Mouse (Mus musculus): ENCODE results near the gene Inppl1.
A peak's percentile ranks its signal among the peaks of the same experiment; 100 is the strongest.

The Inppl1 gene

GRCm38 (mm10) chr7:101837606-101838471 is at the start of gene Inppl1:
Inppl1 (minus strand) TSS chr7:101838229.
- DNase-seq (ENCODE audit: low spot score in 2 of 2), result peak; percentile 75 to 82

- DNase-seq (ENCODE audit: low spot score in 2 of 2), result no peak
Observed at GRCm38 (mm10) chr7:101886274-101886673, 48.2 kb upstream of the Inppl1 start.

- no peak for DNase-seq (ENCODE audit: low spot score in 2 of 2)
Observed at GRCm38 (mm10) chr7:101884160-101884559, 46.1 kb upstream of the Inppl1 start.

- peak in 1 of 2 experiments; percentile 34 for DNase-seq (ENCODE audit: low spot score in 2 of 2)
Observed at GRCm38 (mm10) chr7:101882413-101883154, 44.6 kb upstream of the Inppl1 start.

GRCm38 (mm10) chr7:101880855-101881254 is 42.8 kb upstream of the Inppl1 start:
- no peak for DNase-seq (ENCODE audit: low spot score in 2 of 2)

- DNase-seq (ENCODE audit: low spot score in 2 of 2), result no peak
Observed at GRCm38 (mm10) chr7:101875978-101876377, 37.9 kb upstream of the Inppl1 start.

GRCm38 (mm10) chr7:101871296-101871695 is 33.3 kb upstream of the Inppl1 start:
- DNase-seq (ENCODE audit: low spot score in 2 of 2), result no peak

GRCm38 (mm10) chr7:101870629-101871028 is 32.6 kb upstream of the Inppl1 start, which contains the start of gene Folr1:
Folr1 (minus strand) TSS chr7:101870788.
- no peak for DNase-seq (ENCODE audit: low spot score in 2 of 2)

GRCm38 (mm10) chr7:101869163-101869500 is 31.1 kb upstream of the Inppl1 start:
- no peak for DNase-seq (ENCODE audit: low spot score in 2 of 2)

- DNase-seq (ENCODE audit: low spot score in 2 of 2), result no peak
Observed at GRCm38 (mm10) chr7:101868241-101869162, 30.5 kb upstream of the Inppl1 start.

- DNase-seq (ENCODE audit: low spot score in 2 of 2), result no peak
Observed at GRCm38 (mm10) chr7:101867482-101867881, 29.5 kb upstream of the Inppl1 start.

- DNase-seq (ENCODE audit: low spot score in 2 of 2), result no peak
Observed at GRCm38 (mm10) chr7:101866491-101867265, 28.6 kb upstream of the Inppl1 start.

GRCm38 (mm10) chr7:101863415-101863814 is 25.4 kb upstream of the Inppl1 start, which contains the start of gene Anapc15:
Anapc15 (plus strand) TSS chr7:101863715.
- DNase-seq (ENCODE audit: low spot score in 2 of 2), result no peak

- no peak for DNase-seq (ENCODE audit: low spot score in 2 of 2)
Observed at GRCm38 (mm10) chr7:101862291-101862690, 24.3 kb upstream of the Inppl1 start.

- DNase-seq (ENCODE audit: low spot score in 2 of 2), result no peak
Observed at GRCm38 (mm10) chr7:101860978-101861377, 22.9 kb upstream of the Inppl1 start.

GRCm38 (mm10) chr7:101858362-101858761 is 20.3 kb upstream of the Inppl1 start:
- no peak for DNase-seq (ENCODE audit: low spot score in 2 of 2)

GRCm38 (mm10) chr7:101857094-101857493 is 19.1 kb upstream of the Inppl1 start, which contains the start of gene Folr2:
Folr2 (minus strand) TSS chr7:101857194.
- no peak for DNase-seq (ENCODE audit: low spot score in 2 of 2)

- DNase-seq (ENCODE audit: low spot score in 2 of 2), result no peak
Observed at GRCm38 (mm10) chr7:101853816-101854215, 15.8 kb upstream of the Inppl1 start.

- no peak for DNase-seq (ENCODE audit: low spot score in 2 of 2)
Observed at GRCm38 (mm10) chr7:101852846-101853245, 14.8 kb upstream of the Inppl1 start.

GRCm38 (mm10) chr7:101851689-101852088 is 13.7 kb upstream of the Inppl1 start:
- no peak for DNase-seq (ENCODE audit: low spot score in 2 of 2)

- DNase-seq (ENCODE audit: low spot score in 2 of 2), result no peak
Observed at GRCm38 (mm10) chr7:101847934-101848333, 9.9 kb upstream of the Inppl1 start.
